Mouse (Mus musculus): ENCODE results near the gene Gm11172. TPM values are rescaled to one million over a fixed set of nuclear protein-coding genes. Genes with fewer than 3 reads are reported as not detected.

The Gm11172 gene
- polyA plus RNA-seq, 1 experiment from 2014 or later, result not detected

DNA sequence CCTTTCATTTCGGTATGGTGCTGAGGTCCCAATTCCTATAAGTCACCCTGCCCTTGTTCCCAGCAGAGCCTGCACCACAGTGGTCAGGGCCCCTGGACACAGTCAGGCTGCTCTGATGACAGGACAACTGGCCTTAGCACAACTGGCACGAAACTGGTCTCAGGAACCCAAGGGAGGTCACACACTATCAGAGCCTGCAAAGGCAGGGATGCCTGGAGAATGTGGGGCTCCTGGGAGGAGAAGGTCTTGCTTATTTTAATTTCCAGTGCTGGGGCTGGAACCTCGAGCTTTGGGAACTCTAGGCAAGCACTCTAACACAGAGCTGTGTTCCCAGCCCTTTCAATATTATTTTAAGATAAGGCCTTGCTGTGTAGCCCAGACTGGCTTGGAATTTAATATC, 7.3 kb downstream of the Gm11172 start:
- H3K4me3 ChIP-seq (replicated peaks), result no peak overlapping the region
- H3K4me1 ChIP-seq, result no peaks in the 10 kb centered on the region
- no peak overlapping the region for H3K9ac ChIP-seq
- H3K27me3 ChIP-seq, result no peaks in the 10 kb centered on the region
- H3K36me3 ChIP-seq (replicated peaks), result no peaks in the 10 kb centered on the region
- H3K27ac ChIP-seq, result no peak overlapping the region
- no peak for ATAC-seq (ENCODE audit: low FRiP score)
- 66% methylated on average over 3 of the region's 3 CpGs for WGBS
- no peak overlapping the region for H3K4me2 ChIP-seq
- H3K9me3 ChIP-seq, result no peaks in the 10 kb centered on the region

DNA sequence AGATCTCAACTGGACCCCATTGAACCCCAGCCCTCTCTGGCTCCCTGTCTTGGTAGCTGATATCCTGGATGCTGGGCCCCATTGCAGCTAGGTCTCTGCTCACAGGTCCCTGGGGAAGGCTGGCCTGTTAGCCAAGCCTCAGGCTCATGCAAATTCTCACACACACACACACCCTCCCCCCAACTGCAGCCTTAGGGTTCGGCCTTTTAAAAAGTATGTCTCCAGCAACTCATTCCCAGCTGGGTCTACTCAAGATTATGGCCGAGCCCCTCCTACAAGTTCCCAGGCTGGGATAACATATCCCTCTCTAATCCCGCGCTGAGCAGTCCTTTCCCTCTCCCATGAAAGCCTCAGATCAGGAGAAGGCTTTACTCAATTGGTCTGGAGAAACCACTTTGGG, 8.7 kb downstream of the Gm11172 start:
- H3K27me3 ChIP-seq, result no peaks in the 10 kb centered on the region
- H3K9ac ChIP-seq, result no peak overlapping the region
- no peaks in the 10 kb centered on the region for H3K36me3 ChIP-seq (replicated peaks)
- H3K4me2 ChIP-seq, result no peak overlapping the region
- 76% methylated on average over 4 of the region's 4 CpGs for WGBS
- no peak for ATAC-seq (ENCODE audit: low FRiP score)
- H3K4me3 ChIP-seq (replicated peaks), result no peak overlapping the region
- H3K27ac ChIP-seq, result no peak overlapping the region
- no peaks in the 10 kb centered on the region for H3K4me1 ChIP-seq
- H3K9me3 ChIP-seq, result no peaks in the 10 kb centered on the region

DNA sequence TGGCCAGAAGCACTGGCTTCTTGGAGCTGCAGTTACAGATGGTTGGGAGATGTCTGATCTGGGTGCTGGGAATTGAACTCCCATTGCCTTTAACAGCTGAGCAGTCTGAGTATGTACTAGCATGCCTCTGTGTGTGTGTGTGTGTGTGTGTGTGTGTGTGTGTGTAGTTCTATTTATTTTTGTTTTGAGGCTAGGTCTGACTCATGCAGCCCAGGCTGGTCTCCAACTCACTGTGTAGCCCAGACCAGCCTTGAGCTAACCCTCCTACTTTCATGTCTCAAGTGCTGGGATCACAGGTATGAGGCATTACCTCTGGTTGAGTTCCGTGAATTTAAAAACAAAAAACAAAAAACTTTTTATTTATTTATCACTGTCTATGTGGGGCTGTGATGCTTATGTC, 11.8 kb downstream of the Gm11172 start:
- H3K27ac ChIP-seq, result no peak overlapping the region
- WGBS, result 83% methylated on average over 1 of the region's 1 CpGs
- no peaks in the 10 kb centered on the region for H3K27me3 ChIP-seq
- no peaks in the 10 kb centered on the region for H3K36me3 ChIP-seq (replicated peaks)
- no peak for ATAC-seq (ENCODE audit: low FRiP score)
- H3K4me2 ChIP-seq, result no peak overlapping the region
- no peak overlapping the region for H3K4me3 ChIP-seq (replicated peaks)
- no peak overlapping the region for H3K9ac ChIP-seq
- no peaks in the 10 kb centered on the region for H3K4me1 ChIP-seq
- no peaks in the 10 kb centered on the region for H3K9me3 ChIP-seq

DNA sequence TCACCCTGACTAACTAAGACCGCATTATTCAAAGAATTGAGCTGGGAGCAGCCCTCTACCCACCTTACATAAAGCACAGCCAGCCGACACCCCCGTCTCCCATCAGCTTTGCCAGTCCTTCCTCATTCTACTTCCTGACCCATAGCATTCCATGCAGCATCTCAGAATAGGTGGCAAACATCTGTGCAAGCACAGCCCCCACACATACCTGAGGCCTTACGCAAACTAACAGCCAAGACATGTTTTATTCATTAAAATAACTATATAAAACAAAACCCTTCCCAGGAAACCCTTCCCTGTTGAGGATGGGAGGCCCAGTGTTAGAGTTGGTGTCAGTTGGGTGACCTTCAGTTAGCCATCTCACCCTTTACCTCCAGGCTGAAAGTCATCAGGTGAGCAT, 13.1 kb downstream of the Gm11172 start:
- no peak for ATAC-seq (ENCODE audit: low FRiP score)
- H3K9me3 ChIP-seq, result no peaks in the 10 kb centered on the region
- H3K27me3 ChIP-seq, result no peaks in the 10 kb centered on the region
- WGBS, result 86% methylated on average over 4 of the region's 4 CpGs
- H3K36me3 ChIP-seq (replicated peaks), result no peaks in the 10 kb centered on the region
- no peak overlapping the region for H3K27ac ChIP-seq
- no peaks in the 10 kb centered on the region for H3K4me1 ChIP-seq
- H3K9ac ChIP-seq, result no peak overlapping the region
- H3K4me3 ChIP-seq (replicated peaks), result no peak overlapping the region
- no peak overlapping the region for H3K4me2 ChIP-seq

DNA sequence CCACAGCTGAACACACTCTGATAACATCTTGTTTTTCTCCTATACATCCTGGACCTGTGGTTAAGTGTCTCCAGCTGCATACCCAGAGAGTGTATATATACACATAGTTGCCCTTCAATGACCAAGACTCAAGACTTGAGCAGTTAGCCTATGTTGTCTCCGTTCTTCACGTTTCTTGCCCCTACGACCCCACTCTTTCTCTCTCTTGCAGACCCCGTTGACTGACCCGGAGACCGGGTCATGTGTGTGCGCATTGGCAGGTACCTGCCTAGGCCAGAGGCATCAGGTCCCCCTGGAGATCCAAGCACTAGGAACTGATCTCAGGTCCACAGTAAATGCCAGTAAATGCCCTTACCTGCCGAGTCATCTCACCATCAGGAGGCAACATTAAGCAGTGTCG, 14.6 kb downstream of the Gm11172 start:
- H3K9ac ChIP-seq, result no peak overlapping the region
- no peaks in the 10 kb centered on the region for H3K36me3 ChIP-seq (replicated peaks)
- no peak overlapping the region for H3K4me2 ChIP-seq
- WGBS, result 94% methylated on average over 9 of the region's 9 CpGs
- H3K4me1 ChIP-seq, result no peaks in the 10 kb centered on the region
- no peaks in the 10 kb centered on the region for H3K9me3 ChIP-seq
- H3K4me3 ChIP-seq (replicated peaks), result no peak overlapping the region
- ATAC-seq (ENCODE audit: low FRiP score), result no peak
- no peak overlapping the region for H3K27ac ChIP-seq
- H3K27me3 ChIP-seq, result no peaks in the 10 kb centered on the region

DNA sequence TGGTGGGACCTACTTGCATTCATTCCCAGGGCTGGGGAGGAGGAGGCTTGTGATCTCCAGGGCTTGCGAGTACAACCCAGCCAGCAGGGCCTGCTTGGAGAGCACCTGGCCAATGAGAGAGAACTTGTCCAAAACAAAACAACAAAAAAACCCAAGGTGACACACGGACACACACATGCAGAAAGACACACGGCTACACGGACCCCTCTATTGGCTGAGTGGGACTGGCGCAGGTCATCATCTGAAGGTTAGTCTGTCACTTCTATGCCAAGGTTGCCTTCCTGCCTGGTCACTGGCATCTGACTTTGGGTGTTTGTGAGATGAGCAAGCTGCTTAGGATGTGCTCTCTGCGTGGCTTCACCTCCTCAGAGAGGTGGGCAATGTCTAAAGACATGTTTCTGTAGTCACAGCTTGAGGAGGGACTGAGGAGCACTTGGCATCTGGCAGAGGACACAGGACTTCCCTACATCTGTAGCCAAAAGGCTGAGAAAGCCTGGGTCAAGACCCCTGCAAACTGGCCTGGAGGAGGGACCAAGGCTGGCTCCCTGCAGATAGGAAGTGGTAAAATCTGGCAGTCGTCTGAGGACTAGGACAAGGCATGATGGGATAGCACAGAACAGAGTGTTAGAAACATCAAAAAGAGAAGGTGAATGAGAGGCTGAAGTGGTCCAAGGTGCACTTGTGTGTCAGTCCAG, 15.2 kb downstream of the Gm11172 start:
- H3K36me3 ChIP-seq (replicated peaks), result no peaks in the 10 kb centered on the region
- no peak overlapping the region for H3K4me3 ChIP-seq (replicated peaks)
- no peaks in the 10 kb centered on the region for H3K27me3 ChIP-seq
- H3K4me1 ChIP-seq, result no peaks in the 10 kb centered on the region
- H3K9ac ChIP-seq, result no peak overlapping the region
- no peak overlapping the region for H3K4me2 ChIP-seq
- no peak for ATAC-seq (ENCODE audit: low FRiP score)
- 85% methylated on average over 7 of the region's 7 CpGs for WGBS
- H3K9me3 ChIP-seq, result no peaks in the 10 kb centered on the region
- no peak overlapping the region for H3K27ac ChIP-seq

DNA sequence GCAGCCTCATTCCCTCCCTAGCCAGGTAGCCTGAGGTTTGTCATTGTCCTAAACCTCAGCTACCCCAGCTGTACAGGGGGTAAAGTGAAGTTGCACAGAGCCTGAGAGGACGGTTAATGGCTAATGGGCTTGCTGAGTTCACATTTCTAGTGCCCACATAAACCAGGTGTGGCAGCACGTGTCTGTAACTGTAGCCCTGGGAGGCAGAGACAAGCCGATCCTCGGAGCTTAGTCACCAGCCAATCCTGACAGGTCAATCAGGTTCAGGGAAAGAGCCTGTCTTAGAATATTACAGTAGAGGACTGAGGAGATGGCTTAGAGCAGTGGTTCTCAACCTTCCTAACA, 15.7 kb downstream of the Gm11172 start:
- Histone ChIP-seq H3K9ac (no peak overlapping the region), H3K9me3 (no peaks in the 10 kb centered on the region), H3K4me2 (no peak overlapping the region), H3K27me3 (no peaks in the 10 kb centered on the region), H3K36me3 (replicated peaks) (no peaks in the 10 kb centered on the region), H3K4me3 (replicated peaks) (no peak overlapping the region), H3K4me1 (no peaks in the 10 kb centered on the region), H3K27ac (no peak overlapping the region)
- no peak for ATAC-seq (ENCODE audit: low FRiP score)
- 88% methylated on average over 4 of the region's 4 CpGs for WGBS

DNA sequence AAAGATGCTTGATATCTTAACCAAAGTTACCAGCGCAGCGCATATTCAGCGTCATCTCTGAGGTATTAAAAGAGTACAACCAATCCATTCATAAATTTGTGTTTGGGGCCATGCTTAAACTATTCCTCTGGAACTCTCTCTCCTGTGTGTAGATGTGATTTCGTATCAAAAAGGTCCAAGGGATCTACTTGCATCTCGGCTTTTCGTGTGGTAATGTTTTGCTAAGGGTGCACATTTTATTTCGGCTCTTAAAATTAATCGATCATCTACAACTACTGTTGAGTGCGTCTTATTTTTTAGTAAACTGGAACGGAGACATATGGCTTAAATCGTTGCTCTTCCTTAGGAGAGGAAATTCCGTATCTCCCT, 21.8 kb downstream of the Gm11172 start:
- Histone ChIP-seq H3K9me3 (no peaks in the 10 kb centered on the region), H3K4me2 (peak overlapping the region; percentile 95), H3K36me3 (replicated peaks) (no peaks in the 10 kb centered on the region), H3K4me3 (replicated peaks) (peak overlapping the region; percentile 90), H3K4me1 (peaks cover 33% of the 10 kb centered on the region), H3K9ac (peak overlapping the region; percentile 85; the same call in 1 of the 2 replicates), H3K27me3 (peaks cover 7% of the 10 kb centered on the region), H3K27ac (no peak overlapping the region)
- WGBS, result 10% methylated on average over 12 of the region's 12 CpGs
- no peak for ATAC-seq (ENCODE audit: low FRiP score)

DNA sequence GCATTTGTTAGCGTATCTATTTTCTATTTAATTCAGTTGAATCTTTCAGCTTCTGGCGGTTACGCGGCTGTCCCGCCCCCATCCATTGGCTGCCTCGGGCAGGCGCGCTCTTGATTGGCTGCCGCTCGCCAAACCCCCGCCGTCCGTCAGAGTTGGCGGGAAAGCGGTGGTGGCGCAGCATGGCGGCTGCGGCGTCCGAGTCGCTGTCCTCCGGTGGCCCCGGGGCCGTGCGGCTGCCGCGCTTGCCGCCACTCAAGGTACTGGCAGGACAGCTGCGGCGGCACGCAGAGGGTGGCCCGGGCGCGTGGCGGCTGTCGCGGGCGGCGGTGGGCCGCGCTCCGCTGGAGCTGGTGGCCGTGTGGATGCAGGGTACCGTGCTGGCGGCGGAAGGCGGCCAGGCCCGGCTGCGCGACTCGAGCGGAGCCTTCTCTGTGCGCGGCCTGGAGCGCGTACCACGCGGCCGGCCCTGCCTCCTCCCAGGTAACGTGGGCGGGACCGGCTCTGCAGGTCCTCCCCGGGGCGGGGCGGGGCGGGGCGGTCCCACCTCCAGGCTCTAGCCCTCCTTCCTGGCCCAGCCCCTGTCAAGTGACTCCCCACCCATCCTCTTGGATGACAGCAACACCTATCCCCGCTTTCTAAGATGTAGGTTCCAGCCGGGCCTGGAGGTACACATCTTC, 22.3 kb downstream of the Gm11172 start, which contains the start of gene Rmi2:
Rmi2 (plus strand) TSS at position 149 of the 677 bp plus-strand sequence.
- Histone ChIP-seq H3K27ac (peak within 1 kb of the TSS; percentile 73; the same call in 1 of the 2 replicates), H3K9me3 (no peaks in the 10 kb centered on the region), H3K27me3 (peaks cover 7% of the 10 kb centered on the region), H3K9ac (peak within 1 kb of the TSS; percentile 85), H3K4me2 (peak within 1 kb of the TSS; percentile 95), H3K4me1 (peaks cover 33% of the 10 kb centered on the region), H3K4me3 (replicated peaks) (peak within 1 kb of the TSS; percentile 90), H3K36me3 (replicated peaks) (0 out of 2 replicates have a peak, but pooled peaks cover 2% of the 10 kb centered on the region)
- peak; percentile 96 for ATAC-seq (ENCODE audit: low FRiP score)
- under 1% methylated on average over 59 of the region's 69 CpGs for whole genome bisulfite sequencing

DNA sequence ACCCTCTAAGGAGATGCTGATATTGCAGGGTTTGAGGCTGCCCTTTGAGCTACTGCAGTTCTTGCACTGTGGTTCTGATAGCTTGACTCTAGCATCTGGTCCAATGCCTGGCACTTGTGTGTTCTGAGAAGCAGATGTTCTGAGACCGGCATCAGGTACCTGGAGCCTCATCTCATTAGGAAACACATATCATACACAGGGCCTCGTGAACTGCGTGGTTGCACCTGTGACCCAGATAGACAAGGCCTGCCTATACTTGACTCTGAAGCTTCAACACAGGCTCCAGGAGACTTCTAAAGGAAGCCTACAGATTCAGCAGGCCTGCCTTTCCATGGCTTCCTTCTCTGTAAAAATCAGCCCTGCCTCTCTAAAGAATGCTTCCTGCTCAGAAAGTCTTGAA, 23.7 kb downstream of the Gm11172 start:
- Histone ChIP-seq H3K9me3 (no peaks in the 10 kb centered on the region), H3K4me2 (peak overlapping the region; percentile 95), H3K36me3 (replicated peaks) (0 out of 2 replicates have a peak, but pooled peaks cover 8% of the 10 kb centered on the region), H3K27me3 (peaks cover 7% of the 10 kb centered on the region), H3K4me1 (peaks cover 33% of the 10 kb centered on the region), H3K27ac (no peak overlapping the region), H3K4me3 (replicated peaks) (no peak overlapping the region), H3K9ac (no peak overlapping the region)
- ATAC-seq (ENCODE audit: low FRiP score), result no peak
- 93% methylated on average over 3 of the region's 3 CpGs for WGBS

DNA sequence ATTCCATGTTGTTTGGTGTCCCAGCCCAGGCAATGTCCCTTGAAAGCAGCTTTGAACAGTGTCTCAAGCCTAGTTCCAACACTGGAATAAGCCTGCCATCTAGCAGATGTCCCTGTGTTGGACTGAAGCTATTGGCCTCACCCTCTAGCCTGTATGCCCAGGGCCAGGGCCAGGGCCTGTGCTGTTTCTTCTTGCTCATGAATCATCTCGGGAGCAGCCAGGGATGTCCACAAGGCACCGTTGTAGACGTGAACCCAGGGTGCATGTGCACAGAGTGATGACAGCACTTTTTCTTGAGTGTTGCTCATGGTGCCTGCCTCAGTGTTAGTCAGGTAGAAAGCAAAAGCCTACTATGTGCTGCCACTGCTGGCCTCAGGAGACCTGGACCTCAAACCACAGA, 24.5 kb downstream of the Gm11172 start:
- Histone ChIP-seq H3K27ac (no peak overlapping the region), H3K36me3 (replicated peaks) (0 out of 2 replicates have a peak, but pooled peaks cover 11% of the 10 kb centered on the region), H3K27me3 (peaks cover 7% of the 10 kb centered on the region), H3K4me3 (replicated peaks) (no peak overlapping the region), H3K9me3 (no peaks in the 10 kb centered on the region), H3K4me2 (no peak overlapping the region), H3K4me1 (peaks cover 33% of the 10 kb centered on the region), H3K9ac (no peak overlapping the region)
- ATAC-seq (ENCODE audit: low FRiP score), result no peak
- 93% methylated on average over 3 of the region's 3 CpGs for WGBS

DNA sequence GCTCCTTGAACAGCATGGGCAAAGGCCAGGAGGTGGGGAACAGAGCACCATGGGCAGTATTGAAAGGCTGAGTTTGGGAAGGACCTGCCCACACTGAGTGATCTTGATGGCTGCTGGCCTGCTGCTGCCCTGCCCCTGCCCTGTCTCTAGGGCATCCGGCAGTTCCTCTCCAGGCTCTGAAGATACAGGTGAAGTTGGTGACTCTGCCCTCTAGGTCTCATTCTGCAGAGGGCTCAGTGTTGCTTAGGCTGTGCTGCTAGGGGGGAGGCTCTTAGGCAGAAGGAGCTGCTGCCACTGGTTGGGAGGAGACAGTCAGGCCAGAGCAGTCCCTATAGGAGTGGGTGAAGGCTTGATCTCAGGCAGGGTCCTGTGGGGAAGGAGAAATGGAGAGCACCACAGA, 25.2 kb downstream of the Gm11172 start:
- Histone ChIP-seq H3K9ac (0 out of 2 replicates have a peak overlapping the region, but pooled peaks have one; percentile 21), H3K4me3 (replicated peaks) (no peak overlapping the region), H3K4me1 (peaks cover 33% of the 10 kb centered on the region), H3K9me3 (no peaks in the 10 kb centered on the region), H3K27ac (no peak overlapping the region), H3K27me3 (peaks cover 7% of the 10 kb centered on the region), H3K36me3 (replicated peaks) (0 out of 2 replicates have a peak, but pooled peaks cover 11% of the 10 kb centered on the region), H3K4me2 (no peak overlapping the region)
- 76% methylated on average over 1 of the region's 1 CpGs for WGBS
- no peak for ATAC-seq (ENCODE audit: low FRiP score)
